Mouse (Mus musculus) lung, adult 2 months (tissue): ENCODE measurements around the gene Rnf150. TPM values are rescaled to one million over a fixed set of nuclear protein-coding genes. Genes with fewer than 3 reads are reported as not detected.

Experiments used
- DNase-seq: peaks from one replicate; pipeline ENCODE4 v3.0.0; 2022
- H3K4me1 ChIP-seq: fragments of 200-500 bp; 2 replicates; pipeline ENCODE4 v1.6.1; 2011; ENCODE audit warnings: low read length; ENCODE audit not compliant: control insufficient read depth, insufficient read depth
- H3K4me3 ChIP-seq: fragments of 200-500 bp; replicated peaks from 2 replicates; pipeline ENCODE3; 2011; ENCODE audit warnings: low read depth, mild to moderate bottlenecking, control low read depth, low read length; ENCODE audit errors: extremely low read depth
- CTCF ChIP-seq: fragments of 200-500 bp; IDR thresholded peaks from 2 replicates; pipeline ENCODE4 v1.5.1; 2011; ENCODE audit warnings: mild to moderate bottlenecking, low read length, control low read depth; ENCODE audit not compliant: insufficient read depth
- POLR2A ChIP-seq: fragments of 200-500 bp; IDR thresholded peaks from 2 replicates; pipeline ENCODE4 v1.6.1; 2011; ENCODE audit warnings: low read depth, mild to moderate bottlenecking, control low read depth, low read length, borderline replicate concordance; ENCODE audit errors: extremely low read depth
- WGBS: fragments of 180-500 bp; shearing (Covaris S2); methylation state at CpG from one replicate; pipeline ENCODE4 v1.1.7; 2018; 5-methylcytosine and 5-hydroxymethylcytosine counted together
- polyA plus RNA-seq: library from polyadenylated mRNA; depleted of rRNA; stranded (reverse); fragments of >200 nt; gene quantifications from 2 replicates; pipeline ENCODE4 v1.2.3, GENCODE M21; 2012

The Rnf150 gene
- polyA plus RNA-seq, 1 experiment: 6.9 TPM

- WGBS: 67% methylated on average over 4 of the region's 4 CpGs
- no peak for DNase-seq
- no peak overlapping the region for H3K4me3 ChIP-seq
- no peaks in the 10 kb centered on the region for H3K4me1 ChIP-seq
- TF ChIP-seq POLR2A (no peak), CTCF (no peak)
Observed at GRCm38 (mm10) chr8:82884480-82884879, 21.3 kb downstream of the Rnf150 start.

GRCm38 (mm10) chr8:82887234-82887633 is 24.1 kb downstream of the Rnf150 start:
- TF ChIP-seq POLR2A (no peak), CTCF (no peak)
- Histone ChIP-seq H3K4me1 (no peaks in the 10 kb centered on the region), H3K4me3 (no peak overlapping the region)
- no peak for DNase-seq
- 89% methylated on average over 4 of the region's 4 CpGs for WGBS

- TF ChIP-seq CTCF: no peak
- TF ChIP-seq POLR2A: no peak
- DNase-seq: no peak
- 87% methylated on average over 10 of the region's 10 CpGs for whole genome bisulfite sequencing
- Histone ChIP-seq H3K4me1 (no peaks in the 10 kb centered on the region), H3K4me3 (no peak overlapping the region)
Observed at GRCm38 (mm10) chr8:82889062-82889720, 26.0 kb downstream of the Rnf150 start.

- 64% methylated on average over 4 of the region's 4 CpGs for WGBS
- DNase-seq: no peak
Observed at GRCm38 (mm10) chr8:82895091-82895490, 31.9 kb downstream of the Rnf150 start.

GRCm38 (mm10) chr8:82896796-82897195 is 33.6 kb downstream of the Rnf150 start:
- 80% methylated on average over 2 of the region's 2 CpGs for WGBS
- no peaks in the 10 kb centered on the region; the same call in 1 of the 2 replicates for H3K4me1 ChIP-seq
- H3K4me3 ChIP-seq: no peak overlapping the region
- no peak for TF ChIP-seq POLR2A
- TF ChIP-seq CTCF: no peak
- DNase-seq: no peak

More at GRCm38 (mm10) chr8:82895091-82895490, 31.9 kb downstream of the Rnf150 start:
- TF ChIP-seq POLR2A: no peak
- TF ChIP-seq CTCF: no peak
- no peak overlapping the region for H3K4me3 ChIP-seq
- no peaks in the 10 kb centered on the region; the same call in 1 of the 2 replicates for H3K4me1 ChIP-seq

GRCm38 (mm10) chr8:82897628-82898458 is 34.7 kb downstream of the Rnf150 start:
- TF ChIP-seq POLR2A (no peak), CTCF (no peak)
- DNase-seq: peak; percentile 16
- 62% methylated on average over 3 of the region's 3 CpGs for WGBS
- no peaks in the 10 kb centered on the region; the same call in 1 of the 2 replicates for H3K4me1 ChIP-seq
- H3K4me3 ChIP-seq: no peak overlapping the region

GRCm38 (mm10) chr8:82898459-82898841 is 35.3 kb downstream of the Rnf150 start:
- DNase-seq: peak; percentile 10
- TF ChIP-seq CTCF: no peak
- no peak for TF ChIP-seq POLR2A
- 67% methylated on average over 8 of the region's 8 CpGs for WGBS
- Histone ChIP-seq H3K4me3 (no peak overlapping the region), H3K4me1 (no peaks in the 10 kb centered on the region; the same call in 1 of the 2 replicates)

GRCm38 (mm10) chr8:82900958-82901357 is 37.8 kb downstream of the Rnf150 start:
- 75% methylated on average over 4 of the region's 4 CpGs for WGBS
- DNase-seq: no peak
- H3K4me3 ChIP-seq: no peak overlapping the region

GRCm38 (mm10) chr8:82901549-82902138 is 38.5 kb downstream of the Rnf150 start:
- no peak for DNase-seq
- WGBS: 93% methylated on average over 12 of the region's 12 CpGs
- Histone ChIP-seq H3K4me1 (no peaks in the 10 kb centered on the region; the same call in 1 of the 2 replicates), H3K4me3 (no peak overlapping the region)
- no peak for TF ChIP-seq POLR2A
- TF ChIP-seq CTCF: no peak

More at GRCm38 (mm10) chr8:82900958-82901357, 37.8 kb downstream of the Rnf150 start:
- TF ChIP-seq POLR2A (no peak), CTCF (no peak)
- H3K4me1 ChIP-seq: no peaks in the 10 kb centered on the region; the same call in 1 of the 2 replicates
